Mouse (Mus musculus) embryonic stem cell, embryonic (primary cell): ENCODE results near the gene Ces2h.

Experiments used
- CTCF ChIA-PET, 4 experiments: fragments of 300-600 bp in 2 of 4; fragments of 350-600 bp in 2 of 4; sonication (Branson Sonifier 250); formaldehyde crosslinking; loops; one replicate each; lab custom pipeline; 2022; ENCODE audit warnings: inconsistent platforms in 2 of 4; lab: Charles Lee
- POLR2A ChIA-PET, 4 experiments: fragments of 300-600 bp in 2 of 4; fragments of 350-600 bp in 2 of 4; sonication (Branson Sonifier 250); formaldehyde crosslinking; loops; one replicate each; lab custom pipeline; 2022; ENCODE audit warnings: antibody characterized with exemption in 4 of 4, inconsistent platforms in 1 of 4; lab: Charles Lee

Ces2h gene

DNA sequence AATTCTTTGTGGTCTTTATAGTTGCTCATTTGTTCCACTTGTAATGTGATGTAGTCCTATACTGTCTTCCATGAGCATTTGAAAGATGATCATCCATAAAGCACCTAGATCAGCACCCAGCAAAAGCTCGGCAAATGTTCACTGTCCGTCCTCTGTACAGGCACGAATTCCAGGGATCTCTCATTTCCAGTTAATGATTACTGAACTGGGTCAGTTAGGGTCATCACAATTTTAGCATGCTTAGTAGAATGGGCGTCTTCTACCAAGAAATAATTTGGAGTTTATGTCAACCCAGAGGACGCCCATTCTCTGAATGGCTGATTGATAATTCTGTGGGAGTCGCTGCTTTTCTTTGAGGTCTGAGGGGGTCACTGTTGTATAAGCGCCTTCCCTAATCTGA lies 67.3 kb downstream of the Ces2h start:
- POLR2A ChIA-PET = interaction anchor here in 1 of 4 experiments (0.6 kb wide), 1 partner anchor 15 kb away, joined by 3 read pairs; no protein-coding TSS in a partner anchor

DNA sequence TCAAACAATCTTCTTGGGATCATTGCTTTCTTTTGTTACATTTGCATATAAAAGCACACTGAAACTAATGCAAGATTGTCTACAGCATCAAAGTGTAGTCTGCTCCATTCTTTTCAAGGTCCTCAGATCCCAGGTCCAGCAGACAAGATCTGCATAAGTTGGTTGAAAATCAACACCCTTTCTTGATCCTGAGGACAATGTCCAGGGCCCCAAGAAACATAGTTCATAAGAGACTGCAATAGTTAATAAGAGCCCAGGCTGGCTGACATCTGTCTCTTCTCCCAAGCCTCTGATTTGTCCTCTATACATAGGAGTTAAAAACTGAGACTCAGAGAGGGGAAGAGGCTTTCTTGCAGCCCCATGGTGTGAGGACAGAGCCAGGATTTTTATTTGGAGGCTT lies 68.3 kb downstream of the Ces2h start:
- ChIA-PET POLR2A (no interaction called here), CTCF (no interaction called here)

More for the DNA sequence above, 67.3 kb downstream of the Ces2h start:
- CTCF ChIA-PET = interaction anchor here in 3 of 4 experiments (0.6 to 2.1 kb wide), 4 partner anchors 128 to 223 kb away, joined by 3 to 11 read pairs (median 8); partner anchors contain the start of gene 4931428F04Rik (in 1 of the 3)
